Mouse (Mus musculus): ENCODE data around the gene Lin28b. TPM values are rescaled to one million over a fixed set of nuclear protein-coding genes. Genes with fewer than 3 reads are reported as not detected.

Gene Lin28b
- polyA plus RNA-seq, 1 experiment from 2014 or later, result 34.2 TPM

- H3K4me1 ChIP-seq (replicated peaks; ENCODE audit: control insufficient read depth, insufficient read depth, low read length), result peaks cover 6% of the 10 kb centered on the region; the same call in 1 of the 2 replicates
- 53% methylated on average over 2 of the region's 2 CpGs for WGBS
- H3K27ac ChIP-seq (ENCODE audit: low read depth, low read length), result no peak overlapping the region
- no peaks in the 10 kb centered on the region for H3K27me3 ChIP-seq (replicated peaks; ENCODE audit: control insufficient read depth, insufficient read depth, low read length)
- DNase-seq (ENCODE audit: low spot score) (no peak), ATAC-seq (replicated peaks; ENCODE audit: low FRiP score) (no peak)
- no peak overlapping the region for H3K4me2 ChIP-seq
- no peaks in the 10 kb centered on the region for H3K36me3 ChIP-seq (ENCODE audit: control insufficient read depth, insufficient read depth, low read length)
- no peaks in the 10 kb centered on the region for H3K9me3 ChIP-seq (ENCODE audit: control insufficient read depth, low read length)
- H3K4me3 ChIP-seq (ENCODE audit: low read depth, low read length), result no peak overlapping the region
- H3K9ac ChIP-seq (ENCODE audit: low read depth, low read length), result no peak overlapping the region
Measured at GRCm38 (mm10) chr10:45458074-45458473, 28.1 kb downstream of the Lin28b start.

GRCm38 (mm10) chr10:45446625-45447024, 39.6 kb downstream of the Lin28b start:
- H3K9ac ChIP-seq (ENCODE audit: low read depth, low read length), result no peak overlapping the region; the same call in 1 of the 2 replicates
- no peak for ATAC-seq (replicated peaks; ENCODE audit: low FRiP score)
- no peak overlapping the region for H3K4me3 ChIP-seq (ENCODE audit: low read depth, low read length)

DNA sequence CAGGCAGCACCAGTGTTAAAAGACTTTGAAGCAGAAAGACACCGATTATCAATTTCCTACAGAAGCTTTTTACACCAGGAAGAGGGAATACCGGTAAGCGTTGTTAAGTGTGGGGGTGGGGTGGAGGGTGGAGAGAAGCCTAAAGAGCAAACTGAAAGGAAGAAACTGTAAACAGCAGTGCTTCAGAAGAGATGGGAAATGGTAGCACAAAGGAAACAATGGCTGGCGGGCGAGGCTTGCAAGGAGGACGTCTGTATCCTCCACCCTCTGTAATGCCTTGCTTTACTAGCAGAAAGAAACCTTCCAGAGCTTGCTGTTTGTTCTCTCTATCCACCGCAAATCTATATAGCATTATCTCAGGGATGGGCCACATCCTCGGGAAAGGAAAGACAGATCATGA, 40.0 kb downstream of the Lin28b start:
- Histone ChIP-seq H3K9me3 (ENCODE audit: control insufficient read depth, low read length) (no peaks in the 10 kb centered on the region), H3K4me2 (peak overlapping the region; percentile 61), H3K36me3 (ENCODE audit: control insufficient read depth, insufficient read depth, low read length) (no peaks in the 10 kb centered on the region), H3K9ac (ENCODE audit: low read depth, low read length) (no peak overlapping the region; the same call in 1 of the 2 replicates), H3K27me3 (replicated peaks; ENCODE audit: control insufficient read depth, insufficient read depth, low read length) (no peaks in the 10 kb centered on the region), H3K4me1 (replicated peaks; ENCODE audit: control insufficient read depth, insufficient read depth, low read length) (peaks cover 13% of the 10 kb centered on the region), H3K4me3 (ENCODE audit: low read depth, low read length) (peak overlapping the region; percentile 15; the same call in 1 of the 2 replicates), H3K27ac (ENCODE audit: low read depth, low read length) (peak overlapping the region; percentile 7)
- 4% methylated on average over 8 of the region's 8 CpGs for WGBS
- DNase-seq (ENCODE audit: low spot score) (no peak), ATAC-seq (replicated peaks; ENCODE audit: low FRiP score) (no peak; the same call in 1 of the 2 replicates)

More at GRCm38 (mm10) chr10:45446625-45447024, 39.6 kb downstream of the Lin28b start:
- Histone ChIP-seq H3K36me3 (ENCODE audit: control insufficient read depth, insufficient read depth, low read length) (no peaks in the 10 kb centered on the region), H3K4me2 (peak overlapping the region; percentile 61), H3K27ac (ENCODE audit: low read depth, low read length) (no peak overlapping the region; the same call in 1 of the 2 replicates), H3K9me3 (ENCODE audit: control insufficient read depth, low read length) (no peaks in the 10 kb centered on the region), H3K27me3 (replicated peaks; ENCODE audit: control insufficient read depth, insufficient read depth, low read length) (no peaks in the 10 kb centered on the region), H3K4me1 (replicated peaks; ENCODE audit: control insufficient read depth, insufficient read depth, low read length) (peaks cover 13% of the 10 kb centered on the region)
- DNase-seq (ENCODE audit: low spot score), result no peak

DNA sequence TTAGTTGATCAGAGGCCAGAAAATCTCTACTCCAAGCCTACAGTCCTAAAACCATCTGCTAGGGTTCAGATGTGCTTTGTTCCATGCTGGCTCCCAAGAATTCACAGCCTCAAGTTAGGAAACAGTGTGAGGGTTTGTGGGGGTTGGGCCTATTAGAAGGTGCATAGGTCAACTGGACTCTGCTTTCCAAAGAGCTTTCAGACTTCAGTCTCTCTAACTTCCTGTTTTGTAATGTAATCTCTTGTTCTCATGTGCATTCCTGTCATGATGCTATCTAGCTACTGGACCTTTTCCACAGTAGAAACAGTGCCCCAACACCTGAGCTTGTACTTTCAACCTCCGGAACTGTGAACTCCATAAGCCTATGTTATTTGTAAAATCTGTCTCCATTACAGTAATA, 63.8 kb downstream of the Lin28b start:
- no peaks in the 10 kb centered on the region for H3K27me3 ChIP-seq (replicated peaks; ENCODE audit: control insufficient read depth, insufficient read depth, low read length)
- H3K4me3 ChIP-seq (ENCODE audit: low read depth, low read length), result no peak overlapping the region
- H3K9ac ChIP-seq (ENCODE audit: low read depth, low read length), result no peak overlapping the region
- H3K9me3 ChIP-seq (ENCODE audit: control insufficient read depth, low read length), result no peaks in the 10 kb centered on the region
- ATAC-seq (replicated peaks; ENCODE audit: low FRiP score) (peak; percentile 65), DNase-seq (ENCODE audit: low spot score) (no peak)
- no peaks in the 10 kb centered on the region; the same call in 1 of the 2 replicates for H3K36me3 ChIP-seq (ENCODE audit: control insufficient read depth, insufficient read depth, low read length)
- H3K4me1 ChIP-seq (replicated peaks; ENCODE audit: control insufficient read depth, insufficient read depth, low read length), result peaks cover 3% of the 10 kb centered on the region; the same call in 1 of the 2 replicates
- no peak overlapping the region for H3K4me2 ChIP-seq
- 52% methylated on average over 1 of the region's 1 CpGs for WGBS
- H3K27ac ChIP-seq (ENCODE audit: low read depth, low read length), result no peak overlapping the region; the same call in 1 of the 2 replicates

DNA sequence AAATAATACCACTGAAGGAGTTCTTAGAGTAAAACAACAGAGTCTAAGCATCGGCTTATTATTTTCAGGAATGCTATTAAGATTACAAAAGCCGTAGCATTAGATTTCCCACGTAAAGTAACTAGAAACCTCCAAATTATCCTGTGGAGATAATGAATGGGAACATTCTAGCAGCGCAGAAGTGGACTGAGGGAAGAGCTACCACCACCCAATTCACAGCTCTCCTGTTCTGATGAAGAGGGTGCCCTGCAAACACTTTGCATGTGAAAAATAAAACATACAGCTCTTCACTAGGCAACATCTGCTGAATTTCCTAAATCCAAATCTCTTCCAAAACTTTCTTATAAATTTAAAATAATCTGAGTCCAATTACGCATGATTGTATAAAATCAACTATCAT, 74.1 kb downstream of the Lin28b start:
- ATAC-seq (replicated peaks; ENCODE audit: low FRiP score), result no peak
- 87% methylated on average over 5 of the region's 5 CpGs for WGBS
- H3K4me1 ChIP-seq (replicated peaks; ENCODE audit: control insufficient read depth, insufficient read depth, low read length), result no peaks in the 10 kb centered on the region
- H3K4me3 ChIP-seq (ENCODE audit: low read depth, low read length), result no peak overlapping the region
- no peak for DNase-seq (ENCODE audit: low spot score)
- no peak overlapping the region for H3K4me2 ChIP-seq
- no peaks in the 10 kb centered on the region for H3K36me3 ChIP-seq (ENCODE audit: control insufficient read depth, insufficient read depth, low read length)
- H3K9ac ChIP-seq (ENCODE audit: low read depth, low read length), result no peak overlapping the region
- H3K9me3 ChIP-seq (ENCODE audit: control insufficient read depth, low read length), result no peaks in the 10 kb centered on the region
- H3K27me3 ChIP-seq (replicated peaks; ENCODE audit: control insufficient read depth, insufficient read depth, low read length), result no peaks in the 10 kb centered on the region
- no peak overlapping the region for H3K27ac ChIP-seq (ENCODE audit: low read depth, low read length)

GRCm38 (mm10) chr10:45411741-45412140, 74.5 kb downstream of the Lin28b start:
- H3K27me3 ChIP-seq (replicated peaks; ENCODE audit: control insufficient read depth, insufficient read depth, low read length), result no peaks in the 10 kb centered on the region
- DNase-seq (ENCODE audit: low spot score) (no peak), ATAC-seq (replicated peaks; ENCODE audit: low FRiP score) (no peak)
- H3K4me1 ChIP-seq (replicated peaks; ENCODE audit: control insufficient read depth, insufficient read depth, low read length), result no peaks in the 10 kb centered on the region
- 77% methylated on average over 2 of the region's 2 CpGs for WGBS
- no peak overlapping the region for H3K4me3 ChIP-seq (ENCODE audit: low read depth, low read length)
- H3K9ac ChIP-seq (ENCODE audit: low read depth, low read length), result no peak overlapping the region
- no peak overlapping the region for H3K27ac ChIP-seq (ENCODE audit: low read depth, low read length)
- no peaks in the 10 kb centered on the region for H3K36me3 ChIP-seq (ENCODE audit: control insufficient read depth, insufficient read depth, low read length)
- H3K9me3 ChIP-seq (ENCODE audit: control insufficient read depth, low read length), result no peaks in the 10 kb centered on the region
- H3K4me2 ChIP-seq, result no peak overlapping the region

DNA sequence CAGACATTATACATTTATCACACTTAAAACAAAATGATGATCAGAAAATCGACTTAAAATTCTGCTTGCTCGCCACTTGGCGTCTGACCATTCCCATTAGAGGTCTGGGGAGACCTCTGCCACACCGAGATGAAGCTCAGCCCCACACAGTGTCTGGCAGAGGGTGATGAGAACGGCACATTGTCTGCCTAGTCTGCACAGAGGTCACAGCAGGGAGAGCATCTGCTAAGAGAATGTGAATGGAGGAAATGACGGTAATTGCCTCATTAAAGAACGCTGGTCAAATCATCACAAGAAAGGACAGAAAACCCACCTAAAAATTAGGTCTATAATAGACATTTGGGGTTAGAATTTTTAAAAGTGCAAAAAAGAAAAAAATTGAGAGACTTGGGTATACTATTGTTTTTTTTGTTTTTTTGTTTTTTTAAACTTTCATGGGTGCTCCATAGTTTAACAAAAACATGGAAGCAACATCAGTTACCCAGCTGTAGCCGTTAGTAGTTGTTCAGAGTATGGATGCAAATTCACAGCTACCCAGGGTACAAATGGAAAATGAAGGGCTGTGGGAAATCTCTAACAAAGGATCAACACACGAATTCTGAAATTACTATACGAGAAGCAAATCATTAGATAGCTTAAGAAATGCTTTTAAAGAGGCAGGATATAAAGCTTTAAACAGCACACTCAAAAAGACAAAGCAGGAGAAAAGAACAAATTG, 75.4 kb downstream of the Lin28b start:
- no peak overlapping the region for H3K4me2 ChIP-seq
- H3K27ac ChIP-seq (ENCODE audit: low read depth, low read length), result no peak overlapping the region
- H3K9me3 ChIP-seq (ENCODE audit: control insufficient read depth, low read length), result no peaks in the 10 kb centered on the region
- no peaks in the 10 kb centered on the region for H3K4me1 ChIP-seq (replicated peaks; ENCODE audit: control insufficient read depth, insufficient read depth, low read length)
- H3K4me3 ChIP-seq (ENCODE audit: low read depth, low read length), result no peak overlapping the region
- DNase-seq (ENCODE audit: low spot score) (no peak), ATAC-seq (replicated peaks; ENCODE audit: low FRiP score) (no peak)
- H3K9ac ChIP-seq (ENCODE audit: low read depth, low read length), result no peak overlapping the region
- H3K36me3 ChIP-seq (ENCODE audit: control insufficient read depth, insufficient read depth, low read length), result no peaks in the 10 kb centered on the region
- 78% methylated on average over 10 of the region's 10 CpGs for WGBS
- H3K27me3 ChIP-seq (replicated peaks; ENCODE audit: control insufficient read depth, insufficient read depth, low read length), result no peaks in the 10 kb centered on the region

DNA sequence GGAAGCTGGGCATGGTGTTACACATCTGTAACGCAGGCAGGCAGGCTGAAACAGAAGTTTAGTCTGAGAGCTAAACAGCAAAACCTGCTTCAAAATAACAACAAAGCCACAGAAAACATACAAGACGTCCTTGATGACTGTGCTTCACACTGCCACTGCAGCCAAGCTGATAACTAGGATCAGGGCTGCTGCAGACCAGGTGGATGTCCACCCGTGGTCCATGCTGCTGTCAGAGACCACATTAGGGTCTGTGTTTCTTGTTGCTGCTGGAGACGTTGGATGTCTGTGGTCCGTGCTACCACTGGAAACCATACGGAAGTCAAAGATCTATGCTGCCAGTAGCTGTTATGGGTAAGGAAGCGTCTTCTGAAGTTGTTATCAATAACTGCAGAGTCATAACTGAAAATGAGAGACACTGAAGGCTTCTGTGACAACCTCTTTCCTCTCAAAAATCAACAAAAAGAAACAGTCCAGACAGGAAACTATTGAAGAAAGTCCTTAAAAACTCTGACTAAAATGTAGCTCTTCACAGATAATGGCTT, 86.4 kb downstream of the Lin28b start:
- peak overlapping the region; percentile 20; the same call in 1 of the 2 replicates for H3K27ac ChIP-seq (ENCODE audit: low read depth, low read length)
- H3K36me3 ChIP-seq (ENCODE audit: control insufficient read depth, insufficient read depth, low read length), result no peaks in the 10 kb centered on the region; the same call in 1 of the 2 replicates
- no peaks in the 10 kb centered on the region for H3K27me3 ChIP-seq (replicated peaks; ENCODE audit: control insufficient read depth, insufficient read depth, low read length)
- no peak overlapping the region for H3K9ac ChIP-seq (ENCODE audit: low read depth, low read length)
- H3K4me2 ChIP-seq, result peak overlapping the region; percentile 41
- no peaks in the 10 kb centered on the region for H3K9me3 ChIP-seq (ENCODE audit: control insufficient read depth, low read length)
- WGBS, result 49% methylated on average over 7 of the region's 7 CpGs
- DNase-seq (ENCODE audit: low spot score) (no peak), ATAC-seq (replicated peaks; ENCODE audit: low FRiP score) (peak; percentile 68)
- no peak overlapping the region for H3K4me3 ChIP-seq (ENCODE audit: low read depth, low read length)
- H3K4me1 ChIP-seq (replicated peaks; ENCODE audit: control insufficient read depth, insufficient read depth, low read length), result peaks cover 10% of the 10 kb centered on the region

DNA sequence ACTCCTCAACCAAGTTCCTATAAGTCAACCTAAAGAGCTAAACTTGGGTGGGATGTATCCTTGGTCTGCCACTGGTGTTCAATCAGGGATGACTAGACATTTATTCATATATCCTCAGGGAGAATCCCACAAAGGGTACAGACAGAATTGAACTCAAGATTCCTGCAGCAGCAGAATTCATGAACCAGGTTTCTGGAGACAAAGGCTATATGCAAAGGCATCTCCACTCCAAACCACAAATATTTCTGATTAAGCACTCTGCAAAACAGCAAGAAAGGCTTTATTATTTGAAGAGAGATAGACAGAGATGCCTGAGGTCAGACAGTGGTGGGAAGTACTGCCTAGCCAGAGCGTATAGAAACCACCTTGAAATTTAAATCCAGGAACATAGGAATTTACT, 88.0 kb downstream of the Lin28b start:
- ATAC-seq (replicated peaks; ENCODE audit: low FRiP score) (no peak), DNase-seq (ENCODE audit: low spot score) (no peak)
- Histone ChIP-seq H3K9me3 (ENCODE audit: control insufficient read depth, low read length) (no peaks in the 10 kb centered on the region), H3K9ac (ENCODE audit: low read depth, low read length) (no peak overlapping the region), H3K4me1 (replicated peaks; ENCODE audit: control insufficient read depth, insufficient read depth, low read length) (peaks cover 10% of the 10 kb centered on the region), H3K36me3 (ENCODE audit: control insufficient read depth, insufficient read depth, low read length) (no peaks in the 10 kb centered on the region; the same call in 1 of the 2 replicates), H3K4me2 (no peak overlapping the region), H3K27ac (ENCODE audit: low read depth, low read length) (no peak overlapping the region), H3K4me3 (ENCODE audit: low read depth, low read length) (no peak overlapping the region), H3K27me3 (replicated peaks; ENCODE audit: control insufficient read depth, insufficient read depth, low read length) (no peaks in the 10 kb centered on the region)
- 79% methylated on average over 1 of the region's 1 CpGs for WGBS
